Mouse (Mus musculus): ENCODE measurements around the gene Dhrs13.

The Dhrs13 gene

DNA sequence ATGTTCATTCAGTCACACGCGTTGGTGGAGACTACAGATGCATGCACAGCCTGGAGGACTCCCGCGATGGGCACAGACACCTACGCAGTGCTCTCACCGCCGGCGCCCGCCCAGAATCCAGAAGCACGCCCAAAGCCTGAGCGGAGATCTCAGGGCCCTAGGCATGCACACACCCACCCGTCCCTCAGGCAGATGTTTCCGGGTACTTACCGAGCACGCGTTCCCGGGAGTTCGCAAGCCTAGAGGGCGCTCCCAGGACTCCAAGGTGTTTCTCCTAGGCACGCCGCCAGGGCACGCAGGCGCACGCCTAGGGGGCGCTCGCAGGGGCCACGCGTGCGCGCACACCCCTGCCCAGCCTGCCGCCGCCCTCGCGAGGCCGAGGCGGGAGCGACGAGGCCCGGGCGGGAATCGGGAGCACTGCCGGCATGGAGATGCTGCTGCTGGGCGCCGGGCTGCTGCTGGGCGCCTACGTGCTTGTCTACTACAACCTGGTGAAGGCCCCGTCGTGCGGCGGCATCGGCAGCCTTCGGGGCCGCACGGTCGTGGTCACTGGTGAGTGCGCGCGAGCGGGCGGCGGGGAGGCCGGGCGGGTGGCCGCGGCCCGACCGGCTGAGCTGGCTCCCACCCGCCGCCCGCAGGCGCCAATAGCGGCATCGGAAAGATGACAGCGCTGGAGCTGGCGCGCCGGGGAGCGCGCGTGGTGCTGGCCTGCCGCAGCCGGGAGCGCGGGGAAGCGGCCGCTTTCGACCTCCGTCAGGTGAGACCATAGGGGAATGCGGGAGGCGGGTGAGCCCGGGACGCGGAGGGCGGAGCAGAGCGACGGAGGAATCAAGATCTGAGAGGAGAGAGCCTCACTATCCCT lies at the start of gene Dhrs13:
Gene Dhrs13, plus strand, starts transcription at position 334 of the 862 bp plus-strand sequence.
- peak; percentile 85 for DNase-seq (ENCODE audit: low spot score)

DNA sequence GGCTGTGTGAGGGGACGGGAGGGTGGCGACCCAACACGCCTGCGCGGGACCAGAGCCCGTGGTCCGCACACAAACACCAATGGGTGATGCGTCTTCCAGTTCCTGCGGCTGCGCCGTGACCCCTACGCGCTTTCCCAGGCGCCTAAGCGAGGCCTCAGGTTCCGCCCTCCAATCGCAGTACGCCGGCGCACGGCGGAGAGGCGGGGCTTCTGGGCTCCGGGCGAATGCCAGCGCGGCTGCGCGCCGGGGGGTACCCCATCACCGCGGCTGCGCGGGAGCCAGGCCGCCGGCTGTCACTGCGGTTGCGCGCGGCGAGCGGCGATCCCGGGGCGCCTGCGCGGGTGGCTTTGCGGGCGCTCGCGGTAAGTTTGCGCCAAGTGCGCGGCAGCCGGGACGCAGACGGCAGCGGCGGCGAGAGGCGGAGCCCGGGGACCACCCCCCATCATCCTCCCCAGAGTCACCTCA lies 49.6 kb upstream of the Dhrs13 start, which contains the start of gene Phf12:
Gene Phf12, plus strand, starts transcription at position 314 of the 465 bp plus-strand sequence.
- peak; percentile 99 for DNase-seq (ENCODE audit: low spot score)

- peak; percentile 44 for DNase-seq (ENCODE audit: low spot score)
Observed at GRCm38 (mm10) chr11:77983191-77983936, 48.7 kb upstream of the Dhrs13 start.

GRCm38 (mm10) chr11:77983937-77984835 lies 47.9 kb upstream of the Dhrs13 start:
- DNase-seq (ENCODE audit: low spot score): peak; percentile 74

DNA sequence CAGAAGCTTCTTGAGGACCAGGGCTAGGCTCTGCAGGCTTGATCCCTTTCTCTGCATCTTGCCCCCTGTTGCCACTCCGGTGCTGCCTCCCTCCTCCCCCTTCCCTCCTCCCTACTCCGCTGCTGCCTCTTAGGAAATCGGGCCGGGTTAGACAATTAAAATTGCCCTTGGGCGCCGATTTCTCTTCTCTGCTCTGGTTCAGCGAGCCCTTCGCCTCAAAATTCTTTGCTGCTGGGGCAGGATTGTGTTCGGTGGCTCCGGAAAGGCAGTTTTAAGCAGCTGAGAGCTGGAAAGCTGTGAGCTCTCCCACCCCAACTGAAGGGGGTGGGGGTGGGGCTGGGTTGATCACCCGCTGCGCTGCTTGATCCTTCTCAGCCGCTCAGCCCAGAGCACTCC lies 47.2 kb upstream of the Dhrs13 start:
- DNase-seq (ENCODE audit: low spot score): peak; percentile 71

DNA sequence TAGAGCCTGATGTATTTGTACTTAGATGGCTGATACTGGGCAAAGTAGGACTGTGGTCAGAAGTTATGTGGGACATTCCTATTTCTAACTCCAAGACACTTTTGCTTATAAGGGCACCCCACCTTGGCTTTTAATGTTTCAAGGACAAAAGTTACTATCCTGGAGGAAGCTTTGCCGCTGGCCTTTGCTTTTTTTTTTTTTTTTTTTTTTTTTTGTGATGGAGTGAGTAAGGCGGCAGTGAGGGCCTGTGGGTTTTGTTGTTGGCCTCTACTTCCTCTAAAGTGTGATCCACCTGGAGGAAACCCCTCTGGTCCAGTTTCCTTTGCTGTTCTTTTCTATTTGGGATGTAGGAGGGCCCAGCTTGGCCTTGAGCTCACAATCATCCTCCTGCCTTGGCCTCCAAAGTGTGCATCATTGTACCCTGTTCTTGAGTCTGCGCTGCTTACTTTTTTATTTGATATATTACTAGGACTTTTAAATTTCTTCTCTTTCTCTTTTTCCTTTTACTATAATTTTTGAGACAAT lies 46.5 kb upstream of the Dhrs13 start:
- DNase-seq (ENCODE audit: low spot score): no peak

DNA sequence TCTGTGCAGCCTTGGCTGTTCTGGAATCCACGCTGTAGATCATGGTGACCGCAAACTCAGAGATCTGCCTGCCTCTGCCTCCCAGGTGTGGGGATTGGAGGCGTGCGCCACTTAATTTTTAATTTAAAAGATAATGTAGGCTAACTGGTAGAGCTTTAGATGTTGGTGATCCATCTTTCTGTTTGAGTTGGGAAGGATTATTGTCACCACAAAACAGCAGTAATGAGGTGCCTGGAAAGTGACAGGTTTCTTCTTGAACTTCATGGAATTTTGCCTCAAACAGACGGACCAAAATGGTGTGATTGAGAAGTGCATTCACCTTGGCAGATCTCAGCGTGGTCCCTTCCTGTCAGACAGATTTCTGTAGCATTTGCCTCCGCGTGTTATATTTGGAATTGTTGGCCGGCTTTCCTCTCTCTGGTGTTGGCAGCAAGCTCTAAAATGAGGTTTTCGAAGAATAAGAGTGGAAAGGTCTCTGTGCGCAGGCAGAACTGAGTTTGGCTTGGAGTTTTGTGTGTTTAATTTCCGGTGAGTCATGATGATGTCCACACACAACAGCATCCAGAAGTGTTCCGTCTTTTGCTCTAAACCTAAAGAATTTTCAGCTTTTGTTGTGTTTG lies 42.9 kb upstream of the Dhrs13 start:
- peak; percentile 67 for DNase-seq (ENCODE audit: low spot score)

- no peak for DNase-seq (ENCODE audit: low spot score)
Observed at GRCm38 (mm10) chr11:77995556-77995955, 36.5 kb upstream of the Dhrs13 start.

DNA sequence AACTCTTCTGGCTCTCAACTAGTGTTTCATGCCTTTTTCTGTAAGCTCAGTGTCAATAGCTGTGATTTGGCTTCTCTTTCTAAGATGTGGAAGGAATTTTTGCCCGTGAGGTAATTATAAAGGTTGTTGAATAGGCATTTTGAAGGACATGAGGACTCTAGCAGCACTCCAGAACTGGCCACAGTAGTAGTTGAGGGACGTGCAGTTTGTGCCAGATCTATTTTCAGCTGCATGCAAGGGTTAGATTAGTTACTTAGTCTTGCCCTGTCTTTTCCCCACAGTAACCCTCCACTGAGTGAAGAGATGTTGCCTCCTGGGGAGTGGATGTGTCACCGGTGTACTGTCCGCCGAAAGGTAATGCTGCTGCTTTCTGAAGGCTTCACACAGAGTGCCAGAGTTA lies 25.6 kb upstream of the Dhrs13 start:
- DNase-seq (ENCODE audit: low spot score): no peak

- DNase-seq (ENCODE audit: low spot score): peak; percentile 78
Observed at GRCm38 (mm10) chr11:78019676-78020075, 12.4 kb upstream of the Dhrs13 start.

DNA sequence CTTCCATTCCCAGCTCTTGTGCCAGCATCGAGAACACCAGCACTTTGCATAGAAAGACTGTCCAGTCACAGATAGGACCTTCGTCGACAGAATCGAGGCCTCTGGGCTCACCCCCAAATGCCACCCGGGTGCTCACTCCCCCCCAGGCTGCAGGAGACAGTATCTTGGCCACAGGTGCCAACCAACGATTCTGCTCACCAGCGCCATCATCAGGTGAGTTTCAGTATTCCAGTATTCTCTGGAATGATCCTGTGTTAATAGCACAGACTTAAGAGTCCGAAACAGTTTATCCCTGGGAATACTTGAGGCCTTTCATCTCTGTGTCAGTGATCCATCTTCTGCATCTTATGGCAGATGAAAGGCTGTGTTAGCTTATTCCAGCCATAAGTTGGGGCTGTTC lies 8.5 kb upstream of the Dhrs13 start:
- DNase-seq (ENCODE audit: low spot score): peak; percentile 30

- no peak for DNase-seq (ENCODE audit: low spot score)
Observed at GRCm38 (mm10) chr11:78029240-78029639, 2.8 kb upstream of the Dhrs13 start.

GRCm38 (mm10) chr11:78030600-78030999 lies 1.5 kb upstream of the Dhrs13 start:
- no peak for DNase-seq (ENCODE audit: low spot score)

GRCm38 (mm10) chr11:78031389-78031788 lies 691 bp upstream of the Dhrs13 start:
- peak; percentile 18 for DNase-seq (ENCODE audit: low spot score)

DNA sequence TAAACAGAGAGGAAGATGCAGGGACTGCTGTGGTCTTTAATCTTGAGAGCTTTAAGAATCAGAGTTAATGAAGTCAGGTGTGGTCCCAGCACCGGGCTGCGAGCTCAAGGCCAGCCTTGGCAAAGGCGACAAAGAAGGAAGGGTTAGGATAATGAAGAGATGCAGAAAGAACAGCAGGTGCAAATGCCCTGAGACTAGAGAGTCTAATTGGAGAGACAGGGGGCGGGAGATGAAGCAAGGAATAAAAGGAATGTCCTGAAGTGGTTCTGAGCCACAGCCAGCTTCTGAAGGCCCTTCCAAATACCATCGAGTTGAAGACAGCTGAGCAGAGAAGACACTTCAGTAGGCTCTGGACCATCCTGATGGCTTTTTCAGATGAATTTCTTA lies 722 bp downstream of the Dhrs13 start:
- DNase-seq (ENCODE audit: low spot score): no peak

DNA sequence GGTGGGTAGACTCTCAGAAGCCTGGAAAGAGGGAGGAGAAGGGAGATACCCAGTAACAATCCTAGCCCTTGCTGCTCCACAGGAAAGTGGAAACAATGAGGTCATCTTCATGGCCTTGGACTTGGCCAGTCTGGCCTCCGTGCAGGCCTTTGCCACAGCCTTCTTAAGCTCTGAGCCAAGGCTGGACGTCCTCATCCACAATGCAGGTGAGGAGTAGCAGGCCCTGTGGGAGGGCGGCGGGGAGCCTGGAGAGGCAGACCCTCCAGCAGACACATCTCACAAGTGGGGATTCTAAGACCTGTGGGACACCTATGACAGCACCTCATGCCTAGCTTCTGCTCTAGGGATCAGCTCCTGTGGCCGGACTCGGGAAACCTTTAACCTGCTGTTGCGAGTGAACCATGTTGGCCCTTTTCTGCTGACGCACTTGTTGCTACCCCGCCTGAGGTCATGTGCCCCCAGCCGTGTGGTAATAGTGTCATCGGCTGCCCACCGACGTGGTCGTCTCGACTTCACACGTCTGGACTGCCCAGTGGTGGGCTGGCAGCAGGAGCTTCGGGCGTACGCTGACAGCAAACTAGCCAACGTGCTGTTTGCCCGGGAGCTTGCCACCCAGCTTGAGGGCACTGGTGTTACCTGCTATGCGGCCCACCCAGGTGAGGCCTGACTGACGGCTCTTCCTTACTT lies 2.0 kb downstream of the Dhrs13 start:
- no peak for DNase-seq (ENCODE audit: low spot score)

GRCm38 (mm10) chr11:78036791-78037190 lies 4.7 kb downstream of the Dhrs13 start:
- DNase-seq (ENCODE audit: low spot score): no peak

DNA sequence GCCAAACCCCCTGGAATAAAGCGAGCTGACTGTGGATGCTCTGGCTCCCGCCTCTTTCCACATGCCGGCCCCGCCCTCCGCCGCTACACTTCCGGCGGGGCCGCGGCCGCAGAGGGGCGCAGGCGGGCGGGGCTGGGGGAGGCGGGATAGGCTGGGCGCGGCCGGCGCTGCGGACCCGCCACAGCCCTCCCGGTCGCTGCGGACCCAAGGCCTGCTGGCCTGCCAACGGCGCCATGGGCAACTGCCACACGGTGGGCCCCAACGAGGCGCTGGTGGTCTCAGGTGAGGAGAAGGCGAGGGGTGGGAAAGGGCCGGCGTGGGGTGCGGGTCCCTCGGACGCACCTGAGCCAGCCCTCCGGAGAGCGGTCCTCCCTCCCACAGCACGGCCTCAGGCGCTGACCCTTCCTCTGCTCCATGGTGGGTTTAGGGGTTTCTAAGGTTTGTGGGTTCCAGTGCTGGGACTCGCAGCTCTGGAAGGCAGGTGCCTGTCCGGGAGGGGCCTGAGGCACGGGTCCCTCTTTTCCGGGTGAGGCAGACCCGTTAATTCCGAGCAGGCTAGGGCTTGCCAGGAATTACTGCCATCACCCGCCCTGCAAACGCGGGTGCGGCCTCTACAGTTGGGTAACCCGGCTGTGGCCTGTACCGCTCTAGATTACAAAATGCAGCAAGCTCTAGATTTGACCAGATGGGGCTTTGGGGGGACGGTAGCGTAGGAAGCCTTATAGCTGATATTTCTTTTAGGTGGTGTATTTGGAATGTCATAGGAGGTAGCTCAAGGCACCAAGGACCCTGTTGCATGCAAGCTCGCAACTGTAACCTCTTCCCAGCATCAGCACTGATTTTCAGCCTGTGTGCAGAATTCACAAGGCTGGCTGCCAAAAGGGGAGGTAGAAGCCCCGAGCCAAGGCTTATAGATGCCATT lies 6.0 kb downstream of the Dhrs13 start, which contains the start of gene Flot2:
Gene Flot2, plus strand, starts transcription at position 101 of the 922 bp plus-strand sequence.
- DNase-seq (ENCODE audit: low spot score): peak; percentile 68

DNA sequence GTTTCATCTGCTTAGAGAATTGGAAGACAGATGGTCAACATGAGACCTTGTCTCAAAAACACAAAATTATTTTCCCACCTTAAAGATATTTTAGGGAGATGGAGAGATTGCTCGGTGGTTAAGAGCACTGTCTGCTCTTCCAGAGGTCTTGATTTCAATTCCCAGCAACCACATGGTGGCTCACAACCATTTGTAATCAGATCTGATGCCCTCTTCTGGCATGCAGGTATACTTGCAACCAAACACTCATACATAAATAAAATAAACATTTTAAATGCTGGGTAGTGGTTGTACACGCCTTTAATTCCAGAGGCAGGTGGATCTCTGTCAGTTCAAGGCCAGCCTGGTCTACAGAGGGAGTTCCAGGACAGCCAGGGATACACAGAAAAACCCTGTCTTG lies 8.8 kb downstream of the Dhrs13 start:
- DNase-seq (ENCODE audit: low spot score): no peak
